Mouse (Mus musculus) midbrain, embryonic 15.5 days (tissue): ENCODE measurements around the gene Abcb1a. TPM values are rescaled to one million over a fixed set of nuclear protein-coding genes. Genes with fewer than 3 reads are reported as not detected.

Experiments
- ATAC-seq: fragments of 200-750 bp; cut with Nextera tagmentation; replicated peaks from 2 replicates; pipeline ENCODE4 v1.8.0; 2017; ENCODE audit warnings: moderate TSS enrichment
- H3K27ac ChIP-seq: fragments of 300-500 bp; sonication (generic); 2 replicates; pipeline ENCODE4 v1.5.1; 2015; ENCODE audit warnings: mild to moderate bottlenecking, inconsistent platforms
- H3K27me3 ChIP-seq: fragments of 300-500 bp; sonication (generic); replicated peaks from 2 replicates; pipeline ENCODE4 v1.6.1; 2015; ENCODE audit warnings: inconsistent platforms
- H3K36me3 ChIP-seq: fragments of 300-500 bp; sonication (generic); replicated peaks from 2 replicates; pipeline ENCODE4 v1.6.1; 2015; ENCODE audit warnings: inconsistent platforms
- H3K4me1 ChIP-seq: fragments of 300-500 bp; sonication (generic); 2 replicates; pipeline ENCODE4 v1.6.1; 2015; ENCODE audit warnings: inconsistent platforms
- H3K4me2 ChIP-seq: fragments of 300-500 bp; sonication (generic); 2 replicates; pipeline ENCODE4 v1.6.1; 2015; ENCODE audit warnings: inconsistent platforms, mild to moderate bottlenecking, moderate library complexity
- H3K4me3 ChIP-seq: fragments of 300-500 bp; sonication (generic); 2 replicates; pipeline ENCODE4 v1.5.1; 2015; ENCODE audit warnings: mild to moderate bottlenecking, inconsistent platforms
- H3K9ac ChIP-seq: fragments of 300-500 bp; sonication (generic); 2 replicates; pipeline ENCODE4 v1.6.1; 2015; ENCODE audit warnings: mild to moderate bottlenecking, inconsistent platforms
- H3K9me3 ChIP-seq: fragments of 300-500 bp; sonication (generic); 2 replicates; pipeline ENCODE4 v1.6.1; 2016; ENCODE audit warnings: inconsistent platforms
- WGBS: fragments of 180-500 bp; shearing (Covaris S2); methylation state at CpG from one replicate; pipeline ENCODE4 v1.1.7; 2015; ENCODE audit warnings: mixed read lengths; 5-methylcytosine and 5-hydroxymethylcytosine counted together
- polyA plus RNA-seq: library from polyadenylated mRNA; unstranded; fragments of >200 nt; fragmentation: Nextera tagmentation; extraction: Ambion mirVana; gene quantifications from 2 replicates; pipeline ENCODE4 v1.2.1, GENCODE M21; 2015

The Abcb1a gene
- 1.9 TPM in 2 replicates for polyA plus RNA-seq

GRCm38 (mm10) chr5:8659911-8660737 is at the start of gene Abcb1a:
Gene Abcb1a (plus strand): TSS chr5:8660077.
- Histone ChIP-seq H3K4me1 (peaks cover 8% of the 10 kb centered on the region; the same call in 1 of the 2 replicates), H3K4me3 (peak within 1 kb of the TSS; percentile 44), H3K27ac (no peak within 1 kb of the TSS), H3K9me3 (no peaks in the 10 kb centered on the region), H3K36me3 (no peaks in the 10 kb centered on the region), H3K9ac (peak within 1 kb of the TSS; percentile 37; the same call in 1 of the 2 replicates), H3K4me2 (peak within 1 kb of the TSS; percentile 82), H3K27me3 (no peaks in the 10 kb centered on the region)
- peak; percentile 83 for ATAC-seq
- WGBS, result 9% methylated on average over 37 of the region's 37 CpGs

DNA sequence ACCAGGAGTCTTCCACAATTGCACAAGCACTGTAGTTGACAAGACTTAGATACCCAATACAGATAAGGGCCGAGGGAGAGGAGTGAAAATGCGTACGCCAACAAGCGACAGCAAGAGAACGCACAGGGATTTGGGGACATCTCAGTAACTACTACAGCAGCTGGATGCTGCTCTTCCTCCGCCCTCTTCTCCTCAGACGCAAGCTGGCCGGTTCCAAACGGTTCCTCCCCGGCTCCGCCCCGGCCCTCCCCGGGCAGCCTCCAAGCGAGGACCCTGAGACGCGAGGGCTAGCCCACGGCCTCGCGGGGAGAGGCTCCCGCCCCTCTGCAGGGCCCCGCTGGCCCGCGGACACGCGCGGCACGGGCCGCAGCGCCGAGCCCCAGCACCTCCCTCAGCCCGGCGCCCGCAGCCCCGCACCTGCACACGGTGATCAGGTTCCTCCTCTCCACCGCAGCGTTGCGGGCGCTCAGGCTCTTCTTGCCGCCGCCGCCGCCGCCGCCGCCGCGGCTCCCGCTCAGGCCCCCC is 37.7 kb upstream of the Abcb1a start:
- Histone ChIP-seq H3K36me3 (no peaks in the 10 kb centered on the region), H3K27me3 (no peaks in the 10 kb centered on the region), H3K27ac (peak overlapping the region; percentile 91), H3K9me3 (no peaks in the 10 kb centered on the region), H3K4me1 (peaks cover 2% of the 10 kb centered on the region; the same call in 1 of the 2 replicates), H3K4me3 (peak overlapping the region; percentile 99), H3K4me2 (peak overlapping the region; percentile 56), H3K9ac (peak overlapping the region; percentile 86)
- peak; percentile 83 for ATAC-seq
- WGBS, result under 1% methylated on average over 43 of the region's 49 CpGs

DNA sequence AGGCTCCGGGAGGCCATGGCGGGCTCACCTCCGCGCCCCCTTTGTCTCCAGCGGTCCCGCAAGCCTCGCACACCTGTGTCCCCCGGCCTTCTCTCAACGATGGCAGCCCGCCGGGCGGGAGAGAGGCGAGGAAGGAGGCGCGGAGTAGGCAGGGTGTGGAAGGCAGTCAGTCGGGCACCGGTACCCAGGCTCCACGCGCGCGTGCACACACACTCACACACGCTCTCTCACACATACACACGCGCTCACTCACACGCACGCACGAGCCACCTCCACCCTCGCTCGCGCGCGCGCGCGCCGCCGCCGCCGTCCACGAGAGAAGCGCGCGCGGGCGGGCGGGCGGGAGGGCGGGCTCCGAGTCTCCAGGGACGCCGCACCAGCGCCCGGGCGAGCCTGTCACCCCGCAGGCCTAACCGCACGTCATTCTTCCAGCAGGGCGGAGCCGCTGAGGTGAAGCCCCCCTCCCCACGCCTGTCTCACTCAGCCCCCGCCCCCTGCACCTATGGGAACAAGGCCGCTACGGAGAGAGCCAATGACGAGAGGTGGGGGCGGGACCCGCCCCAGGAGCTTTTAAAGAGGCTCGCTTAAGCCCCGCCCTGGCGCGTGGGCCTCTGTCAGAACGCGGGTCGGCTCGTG is 37.2 kb upstream of the Abcb1a start, which contains the start of gene Rundc3b:
TSS of gene Rundc3b (minus strand) at position 357 of the 636 bp plus-strand sequence.
- under 1% methylated on average over 60 of the region's 74 CpGs for WGBS
- Histone ChIP-seq H3K27ac (peak within 1 kb of the TSS; percentile 91), H3K4me1 (peaks cover 2% of the 10 kb centered on the region; the same call in 1 of the 2 replicates), H3K27me3 (no peaks in the 10 kb centered on the region), H3K36me3 (no peaks in the 10 kb centered on the region), H3K9ac (peak within 1 kb of the TSS; percentile 86), H3K4me2 (peak within 1 kb of the TSS; percentile 56), H3K9me3 (no peaks in the 10 kb centered on the region), H3K4me3 (peak within 1 kb of the TSS; percentile 99)
- peak; percentile 98 for ATAC-seq

DNA sequence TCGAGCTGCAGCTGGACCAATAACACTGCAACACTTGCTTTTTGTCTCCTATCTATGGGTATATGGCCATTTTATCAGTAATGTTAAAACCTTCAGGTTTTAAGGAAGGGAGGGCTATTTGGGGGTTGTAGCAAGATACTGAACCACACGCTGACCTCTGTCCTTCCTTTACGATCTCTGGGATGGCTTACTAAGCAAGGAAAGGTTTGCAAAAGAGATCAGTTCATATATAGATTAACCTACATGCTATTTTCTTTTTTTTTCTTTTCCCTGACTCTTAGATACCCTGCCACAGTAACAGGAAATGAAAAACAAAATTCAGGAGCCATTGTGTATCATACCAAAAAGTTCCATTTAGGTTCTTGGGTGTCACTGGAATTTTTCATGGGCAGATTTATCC is 27.0 kb upstream of the Abcb1a start:
- Histone ChIP-seq H3K27ac (no peak overlapping the region), H3K4me3 (no peak overlapping the region), H3K27me3 (no peaks in the 10 kb centered on the region), H3K4me1 (no peaks in the 10 kb centered on the region), H3K36me3 (no peaks in the 10 kb centered on the region), H3K9me3 (no peaks in the 10 kb centered on the region), H3K4me2 (no peak overlapping the region), H3K9ac (no peak overlapping the region)
- 91% methylated on average over 3 of the region's 3 CpGs for WGBS
- no peak for ATAC-seq

DNA sequence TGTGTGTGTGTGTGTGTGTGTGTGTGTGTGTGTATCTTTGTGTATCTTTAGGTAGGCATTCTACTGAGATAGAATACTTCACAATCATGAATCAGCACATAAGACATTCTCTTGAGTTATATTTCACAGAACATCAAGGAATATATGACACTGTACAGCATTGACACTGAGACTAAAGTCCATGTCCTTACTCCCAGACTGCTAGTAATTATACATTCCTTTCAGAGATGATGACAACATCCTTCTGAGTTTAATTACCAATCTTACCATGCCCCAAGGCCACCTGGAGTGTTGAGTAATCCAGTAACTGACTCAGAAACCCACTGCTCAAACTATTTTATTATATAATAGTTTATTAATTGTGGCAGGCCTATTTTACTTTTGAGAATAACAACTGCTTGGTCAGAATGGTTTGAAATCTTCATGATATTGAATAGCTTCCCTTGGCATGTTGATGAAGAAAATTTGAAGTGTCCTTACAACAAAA is 25.3 kb upstream of the Abcb1a start:
- no peaks in the 10 kb centered on the region for H3K4me1 ChIP-seq
- H3K4me2 ChIP-seq, result no peak overlapping the region
- H3K9ac ChIP-seq, result no peak overlapping the region
- no peak overlapping the region for H3K27ac ChIP-seq
- no peaks in the 10 kb centered on the region for H3K9me3 ChIP-seq
- H3K36me3 ChIP-seq, result no peaks in the 10 kb centered on the region
- no peaks in the 10 kb centered on the region for H3K27me3 ChIP-seq
- H3K4me3 ChIP-seq, result no peak overlapping the region
- ATAC-seq, result no peak

- ATAC-seq, result no peak
- H3K4me2 ChIP-seq, result no peak overlapping the region
- 82% methylated on average over 4 of the region's 4 CpGs for WGBS
- no peak overlapping the region for H3K4me3 ChIP-seq
- no peaks in the 10 kb centered on the region for H3K4me1 ChIP-seq
- no peak overlapping the region for H3K27ac ChIP-seq
- no peaks in the 10 kb centered on the region for H3K9me3 ChIP-seq
- no peaks in the 10 kb centered on the region for H3K27me3 ChIP-seq
- H3K36me3 ChIP-seq, result no peaks in the 10 kb centered on the region
- H3K9ac ChIP-seq, result no peak overlapping the region
Observed at GRCm38 (mm10) chr5:8648300-8648699, 11.6 kb upstream of the Abcb1a start.

DNA sequence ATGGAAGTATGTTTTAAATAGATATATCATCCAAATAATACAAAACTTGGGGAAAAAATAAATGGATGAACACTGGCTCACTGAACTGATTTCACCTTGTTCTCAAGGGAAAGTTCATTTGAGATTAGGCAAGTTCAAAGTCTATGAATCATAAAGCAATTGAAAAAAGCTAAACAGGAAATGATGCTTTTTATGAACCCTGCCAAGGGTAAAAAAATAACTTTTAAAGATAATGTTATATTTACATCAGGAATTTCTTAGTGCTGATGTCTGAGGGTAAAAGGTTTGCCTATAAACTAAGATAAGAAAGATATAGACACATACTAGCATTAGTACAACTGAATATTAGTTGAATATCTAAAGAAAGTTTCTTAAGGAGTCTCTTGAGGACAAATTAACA is 11.1 kb upstream of the Abcb1a start:
- no peaks in the 10 kb centered on the region for H3K4me1 ChIP-seq
- no peak overlapping the region for H3K4me2 ChIP-seq
- no peak overlapping the region for H3K9ac ChIP-seq
- H3K4me3 ChIP-seq, result no peak overlapping the region
- H3K27me3 ChIP-seq, result no peaks in the 10 kb centered on the region
- ATAC-seq, result no peak
- no peak overlapping the region for H3K27ac ChIP-seq
- H3K36me3 ChIP-seq, result no peaks in the 10 kb centered on the region
- H3K9me3 ChIP-seq, result no peaks in the 10 kb centered on the region

- WGBS, result 92% methylated on average over 2 of the region's 2 CpGs
- Histone ChIP-seq H3K4me3 (no peak overlapping the region), H3K4me1 (no peaks in the 10 kb centered on the region), H3K36me3 (no peaks in the 10 kb centered on the region), H3K27ac (no peak overlapping the region), H3K27me3 (no peaks in the 10 kb centered on the region), H3K4me2 (no peak overlapping the region), H3K9me3 (no peaks in the 10 kb centered on the region), H3K9ac (no peak overlapping the region)
- ATAC-seq, result no peak
Observed at GRCm38 (mm10) chr5:8652085-8652484, 7.8 kb upstream of the Abcb1a start.

- Histone ChIP-seq H3K27me3 (no peaks in the 10 kb centered on the region), H3K4me3 (peak overlapping the region; percentile 44; the same call in 1 of the 2 replicates), H3K36me3 (no peaks in the 10 kb centered on the region), H3K9me3 (no peaks in the 10 kb centered on the region), H3K4me2 (peak overlapping the region; percentile 82), H3K4me1 (peaks cover 8% of the 10 kb centered on the region; the same call in 1 of the 2 replicates), H3K9ac (no peak overlapping the region), H3K27ac (no peak overlapping the region)
- WGBS, result 63% methylated on average over 10 of the region's 10 CpGs
- ATAC-seq, result peak; percentile 33
Observed at GRCm38 (mm10) chr5:8660738-8661151, 868 bp downstream of the Abcb1a start.

GRCm38 (mm10) chr5:8664678-8665077 is 4.8 kb downstream of the Abcb1a start:
- Histone ChIP-seq H3K27me3 (no peaks in the 10 kb centered on the region), H3K4me2 (no peak overlapping the region), H3K4me1 (peaks cover 8% of the 10 kb centered on the region; the same call in 1 of the 2 replicates), H3K9ac (no peak overlapping the region), H3K27ac (no peak overlapping the region), H3K4me3 (no peak overlapping the region), H3K36me3 (no peaks in the 10 kb centered on the region), H3K9me3 (no peaks in the 10 kb centered on the region)
- ATAC-seq, result no peak
- 75% methylated on average over 3 of the region's 3 CpGs for WGBS

GRCm38 (mm10) chr5:8667758-8668474 is 8.0 kb downstream of the Abcb1a start:
- Histone ChIP-seq H3K9me3 (no peaks in the 10 kb centered on the region), H3K27ac (no peak overlapping the region), H3K27me3 (no peaks in the 10 kb centered on the region), H3K4me2 (no peak overlapping the region), H3K4me1 (no peaks in the 10 kb centered on the region), H3K36me3 (no peaks in the 10 kb centered on the region), H3K9ac (no peak overlapping the region), H3K4me3 (no peak overlapping the region)
- no peak for ATAC-seq
- WGBS, result 86% methylated on average over 9 of the region's 9 CpGs

- 87% methylated on average over 1 of the region's 1 CpGs for WGBS
- no peak overlapping the region for H3K4me2 ChIP-seq
- ATAC-seq, result no peak
Observed at GRCm38 (mm10) chr5:8669606-8670005, 9.7 kb downstream of the Abcb1a start.

More at GRCm38 (mm10) chr5:8669606-8670005, 9.7 kb downstream of the Abcb1a start:
- Histone ChIP-seq H3K9me3 (no peaks in the 10 kb centered on the region), H3K9ac (no peak overlapping the region), H3K27me3 (no peaks in the 10 kb centered on the region), H3K36me3 (no peaks in the 10 kb centered on the region), H3K4me1 (no peaks in the 10 kb centered on the region), H3K27ac (no peak overlapping the region), H3K4me3 (no peak overlapping the region)
